Mouse (Mus musculus) left cerebral cortex, adult 9 months (tissue): Measurements from ENCODE around the gene Mras.

Experiments used
- DNase-seq, 2 experiments: peaks; one replicate each; pipeline ENCODE4 v3.0.0; 2022; ENCODE audit warnings: low spot score in 2 of 2

The Mras gene

GRCm38 (mm10) chr9:99359012-99359411, 78.2 kb downstream of the Mras start:
- DNase-seq, result no peak

GRCm38 (mm10) chr9:99357921-99358692, 79.1 kb downstream of the Mras start, which contains the start of gene Esyt3:
Esyt3 (minus strand) TSS chr9:99358557.
- no peak for DNase-seq

- DNase-seq, result no peak
Measured at GRCm38 (mm10) chr9:99357561-99357920, 79.6 kb downstream of the Mras start.

- DNase-seq, result no peak
Measured at GRCm38 (mm10) chr9:99355971-99356370, 81.2 kb downstream of the Mras start.

- no peak for DNase-seq
Measured at GRCm38 (mm10) chr9:99354796-99355195, 82.4 kb downstream of the Mras start.

GRCm38 (mm10) chr9:99353390-99353789, 83.8 kb downstream of the Mras start:
- no peak for DNase-seq

- DNase-seq, result no peak
Measured at GRCm38 (mm10) chr9:99352964-99353363, 84.2 kb downstream of the Mras start.

- DNase-seq, result peak; percentile 33 to 76
Measured at GRCm38 (mm10) chr9:99345351-99345792, 91.8 kb downstream of the Mras start.

- DNase-seq, result no peak
Measured at GRCm38 (mm10) chr9:99341600-99341999, 95.6 kb downstream of the Mras start.

- peak in 1 of 2 experiments; percentile 10 for DNase-seq
Measured at GRCm38 (mm10) chr9:99340126-99340525, 97.1 kb downstream of the Mras start.

- DNase-seq, result no peak
Measured at GRCm38 (mm10) chr9:99339182-99339581, 98.0 kb downstream of the Mras start.

GRCm38 (mm10) chr9:99338293-99338692, 98.9 kb downstream of the Mras start:
- no peak for DNase-seq

- no peak for DNase-seq
Measured at GRCm38 (mm10) chr9:99336538-99336937, 100.6 kb downstream of the Mras start.
